Mouse (Mus musculus): ENCODE measurements around the gene Ric1.

GRCm38 (mm10) chr19:29583734-29584133, 61.7 kb downstream of the Ric1 start:
- TF ChIP-seq CTCF (IDR thresholded peaks at IDR 0.05) (no peak), EP300 (IDR thresholded peaks at IDR 0.05) (no peak)
